Mouse (Mus musculus): ENCODE results near the gene Map1b. TPM values are rescaled to one million over a fixed set of nuclear protein-coding genes. Genes with fewer than 3 reads are reported as not detected.

The Map1b gene
- total RNA-seq (2021) = 10 to 100 TPM; 36.4 to 36.5 TPM

DNA sequence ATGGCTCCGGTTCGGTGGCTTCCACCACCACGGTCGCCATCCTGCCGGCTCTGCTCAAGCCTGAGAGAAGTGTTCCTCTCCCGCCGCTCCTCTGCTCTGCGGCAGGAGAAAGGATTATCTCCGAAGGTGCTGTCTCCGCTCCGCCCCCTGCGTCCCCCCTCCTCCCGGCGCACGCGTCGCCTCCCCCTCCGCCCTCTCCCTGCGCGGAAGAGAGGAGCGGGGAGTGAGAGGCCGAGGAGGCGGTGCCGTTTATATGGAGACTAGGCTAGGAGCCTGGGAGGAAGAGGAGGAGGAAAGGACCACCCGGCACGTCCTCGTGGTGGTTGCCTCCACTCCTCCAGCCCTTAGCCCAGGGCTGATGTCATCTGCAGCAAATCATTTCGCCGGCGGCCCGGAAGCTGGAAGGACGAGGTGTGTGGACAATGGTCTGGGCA is at the start of gene Map1b:
Gene Map1b (minus strand): TSS at position 93 of the 434 bp plus-strand sequence.
- intact Hi-C loops (cut with DNase I) = loop anchor here (2.0 kb wide), 1 partner anchor 320 kb away; no protein-coding TSS in a partner anchor
- DNase-seq = peak; percentile 67

DNA sequence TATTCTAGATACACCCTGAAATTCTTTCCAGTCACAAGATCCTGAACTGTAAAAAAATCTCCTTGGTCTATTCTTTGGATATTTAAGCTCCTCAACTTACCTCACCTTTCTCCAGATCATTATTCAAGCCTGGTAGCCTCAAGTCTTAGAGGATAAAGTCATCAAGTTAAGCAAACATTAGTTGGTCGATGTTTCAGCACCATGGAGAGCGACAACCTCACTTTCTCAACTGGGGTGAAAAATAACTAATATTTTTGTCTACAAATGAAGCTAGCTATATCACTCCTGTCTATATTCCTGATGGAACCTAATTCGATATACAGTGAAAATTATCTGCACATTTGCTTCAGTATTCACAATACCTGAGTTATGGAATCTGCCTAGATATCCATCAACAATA is 48.0 kb upstream of the Map1b start:
- intact Hi-C loops (cut with DNase I) = no loop called here
- peak; percentile 48 to 69 for DNase-seq

DNA sequence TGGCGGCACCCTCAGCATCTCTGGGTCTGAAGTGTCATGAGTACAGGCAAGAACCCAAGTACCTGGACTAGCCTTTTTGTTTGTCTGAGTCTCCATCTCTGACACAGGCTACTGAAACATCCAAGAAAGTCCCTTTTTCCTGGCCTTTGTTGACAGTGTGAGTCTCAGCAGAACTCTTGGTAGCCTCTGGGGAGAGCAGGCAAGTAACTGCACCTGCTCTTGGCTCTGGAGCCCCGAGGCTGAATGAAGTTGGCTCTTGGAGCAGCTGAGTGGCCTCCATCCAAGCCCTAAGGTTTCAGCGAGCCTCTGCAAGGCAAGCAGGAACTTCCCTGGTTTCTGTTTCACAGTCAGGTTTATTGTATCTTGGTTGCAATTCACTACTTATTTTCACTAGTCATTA is 46.7 kb upstream of the Map1b start:
- intact Hi-C loops (cut with DNase I) = no loop called here
- DNase-seq = no peak

DNA sequence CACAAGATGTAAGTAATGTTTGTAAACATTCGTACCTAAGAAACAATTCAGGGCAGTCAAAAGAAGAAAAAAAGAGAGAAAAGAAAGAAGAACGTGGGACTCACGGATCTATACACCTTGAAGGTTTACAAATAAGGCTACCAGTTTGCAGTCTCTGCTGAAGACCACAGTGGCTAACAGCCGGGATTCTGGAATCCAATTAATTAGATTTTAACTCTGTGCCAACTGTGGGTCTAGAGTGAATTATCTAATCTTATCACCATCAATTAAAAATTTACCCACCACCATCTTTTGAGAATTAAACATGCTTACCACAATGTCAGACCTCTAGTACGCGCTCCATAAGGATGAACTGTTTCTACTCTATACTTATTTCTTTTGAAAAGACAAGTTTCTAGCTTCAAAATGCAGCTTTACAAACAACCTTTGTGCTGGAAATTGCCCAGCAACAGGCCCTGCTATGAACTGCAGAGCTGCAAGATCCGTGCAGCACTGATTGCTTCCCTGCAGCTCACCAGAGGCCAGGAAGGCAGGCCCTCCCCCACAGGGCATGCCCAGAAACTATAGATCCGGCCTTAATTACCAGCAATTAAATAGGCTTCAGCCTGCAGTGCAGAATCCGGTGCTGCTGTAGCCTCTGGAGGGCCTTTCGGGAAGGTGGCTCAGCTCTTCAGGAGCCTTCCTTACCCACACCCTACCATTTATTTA is 45.7 kb upstream of the Map1b start:
- intact Hi-C loops (cut with DNase I) = no loop called here
- DNase-seq = no peak

DNA sequence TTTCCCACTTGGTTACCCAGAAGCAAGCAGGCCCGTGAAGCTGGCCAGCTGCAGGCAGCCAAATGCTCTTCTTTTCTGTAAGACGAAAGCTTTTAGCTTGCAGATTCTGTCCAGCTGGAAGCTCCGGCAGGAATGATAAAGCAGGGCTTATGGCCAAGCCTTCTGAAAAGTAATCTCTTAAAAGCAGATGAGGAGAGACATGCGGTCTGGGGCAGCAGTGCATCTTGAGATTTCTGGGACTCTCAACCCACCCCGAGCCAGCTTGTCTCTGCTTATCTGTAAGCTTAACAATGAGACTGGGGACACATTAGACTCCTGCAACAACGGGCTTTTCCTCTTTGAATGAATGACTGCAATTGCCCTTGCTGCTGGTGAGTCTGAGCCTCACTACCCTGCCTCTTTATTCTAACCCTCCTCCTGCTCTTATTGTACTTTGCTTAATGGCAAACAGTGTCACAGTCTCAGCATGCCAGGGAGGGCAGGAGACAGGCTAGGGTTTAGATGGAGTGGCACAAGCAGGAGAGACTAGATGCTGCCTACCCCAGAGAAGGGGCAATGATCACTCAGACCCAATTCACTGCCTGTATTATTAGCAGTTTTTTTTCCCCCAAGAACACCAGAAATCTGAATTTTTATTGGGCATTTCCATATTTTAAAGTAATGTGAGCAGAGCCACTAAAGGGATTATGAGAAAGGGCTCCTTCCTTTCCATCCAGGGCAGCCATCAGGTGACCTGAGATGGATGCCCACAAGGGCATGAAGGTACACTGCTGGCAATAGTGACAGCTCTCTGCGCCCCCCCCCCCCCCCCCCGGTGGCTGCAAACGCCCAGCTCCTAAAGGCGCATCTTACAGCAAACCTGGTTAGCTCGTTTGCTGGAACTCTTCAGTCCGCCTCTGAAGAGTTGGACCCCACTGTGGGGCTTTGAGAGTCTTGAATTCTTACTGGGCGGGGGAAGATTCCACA is 44.6 kb upstream of the Map1b start:
- intact Hi-C loops (cut with DNase I) = no loop called here
- DNase-seq = peak; percentile 22 to 40

DNA sequence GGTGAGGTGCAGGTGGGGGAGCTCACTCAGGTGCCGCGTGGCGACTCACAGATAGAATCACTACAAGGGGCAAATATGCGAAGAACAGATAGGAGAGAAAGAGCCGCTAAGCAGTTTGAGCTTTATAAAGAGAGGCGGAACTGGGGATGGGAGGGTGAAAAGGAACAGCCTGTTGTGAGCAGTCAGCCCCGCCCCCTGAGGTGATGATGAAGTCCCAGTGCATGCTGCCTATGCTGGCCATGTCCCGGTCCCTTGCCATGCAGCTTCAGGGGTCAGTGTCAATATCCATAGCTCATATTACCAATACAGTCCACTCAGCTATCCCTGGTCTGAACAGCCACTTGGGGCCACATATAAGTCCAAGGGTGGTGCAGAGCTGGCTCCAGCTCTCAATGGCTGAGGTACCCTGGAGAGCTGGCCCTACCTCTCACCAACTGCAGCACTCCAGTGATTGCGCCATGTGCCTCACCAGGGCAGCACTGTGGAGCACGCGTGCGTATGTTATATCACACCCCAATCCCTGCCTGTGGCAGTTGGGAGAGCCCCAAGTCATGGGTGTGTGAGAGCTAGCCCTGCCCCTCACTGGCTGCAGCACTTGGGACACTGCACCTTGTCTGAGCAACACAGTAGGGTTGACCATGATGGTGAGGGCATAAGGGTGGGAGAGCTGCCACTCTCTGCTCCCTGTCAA is 42.0 kb upstream of the Map1b start:
- intact Hi-C loops (cut with DNase I) = no loop called here
- DNase-seq = no peak

DNA sequence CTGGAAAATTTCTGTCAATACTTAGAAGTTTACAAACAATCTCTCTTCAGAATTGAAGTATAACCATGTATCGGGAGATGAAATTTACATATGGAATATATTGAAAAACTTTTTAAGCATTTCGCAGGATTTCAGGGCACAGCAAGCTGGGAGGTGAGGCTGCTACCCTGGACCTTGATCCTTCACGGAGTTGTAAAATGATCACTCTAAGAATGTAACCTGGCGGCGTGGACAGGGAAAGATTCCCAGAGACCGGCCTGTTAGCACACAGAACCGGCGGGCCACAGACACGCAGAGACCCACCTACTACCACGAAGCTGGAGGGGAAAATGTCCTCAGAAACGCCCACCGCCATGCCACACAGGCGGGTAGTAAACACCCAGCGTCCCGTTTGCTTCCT is 41.5 kb upstream of the Map1b start:
- no peak for DNase-seq
- intact Hi-C loops (cut with DNase I) = no loop called here

DNA sequence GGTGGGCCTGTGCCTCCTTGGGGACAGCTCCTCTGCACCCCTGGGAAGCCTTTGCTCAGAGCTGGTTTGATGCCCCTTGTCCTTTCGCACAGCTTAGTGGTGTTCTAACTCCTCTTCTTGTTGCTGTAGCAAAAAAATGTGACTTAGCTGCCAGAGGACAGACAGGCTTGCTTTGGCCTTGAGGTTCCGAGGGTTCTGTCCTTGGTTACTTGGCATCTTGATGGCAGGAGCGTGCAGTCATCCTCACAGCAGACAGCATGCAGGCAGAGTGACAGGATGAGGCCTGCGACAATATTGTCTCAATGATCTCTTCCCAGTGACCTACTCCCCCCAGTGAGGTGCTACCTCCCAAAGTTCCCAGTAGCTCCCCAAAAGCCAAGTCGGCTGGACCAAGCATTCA is 41.0 kb upstream of the Map1b start:
- intact Hi-C loops (cut with DNase I) = no loop called here
- no peak for DNase-seq

DNA sequence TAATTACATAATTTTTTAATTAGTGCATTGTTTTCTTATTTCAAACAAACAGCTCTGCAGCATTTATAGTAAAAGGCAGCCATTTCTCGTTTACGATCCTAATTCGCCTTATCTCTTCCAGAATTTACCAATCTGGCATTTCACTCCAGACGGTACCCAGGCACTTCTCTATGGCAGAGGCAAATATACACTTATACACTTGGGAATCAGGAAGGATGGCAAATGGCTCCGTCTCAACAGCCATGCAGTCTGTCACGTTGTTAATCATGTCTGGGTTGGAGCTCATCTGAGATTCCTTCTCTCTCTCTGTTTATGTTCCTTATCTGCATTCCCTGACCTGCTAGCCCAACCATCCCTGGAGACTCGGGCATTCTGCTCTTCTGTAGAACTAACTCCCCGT is 38.6 kb upstream of the Map1b start:
- no peak for DNase-seq
- intact Hi-C loops (cut with DNase I) = no loop called here

DNA sequence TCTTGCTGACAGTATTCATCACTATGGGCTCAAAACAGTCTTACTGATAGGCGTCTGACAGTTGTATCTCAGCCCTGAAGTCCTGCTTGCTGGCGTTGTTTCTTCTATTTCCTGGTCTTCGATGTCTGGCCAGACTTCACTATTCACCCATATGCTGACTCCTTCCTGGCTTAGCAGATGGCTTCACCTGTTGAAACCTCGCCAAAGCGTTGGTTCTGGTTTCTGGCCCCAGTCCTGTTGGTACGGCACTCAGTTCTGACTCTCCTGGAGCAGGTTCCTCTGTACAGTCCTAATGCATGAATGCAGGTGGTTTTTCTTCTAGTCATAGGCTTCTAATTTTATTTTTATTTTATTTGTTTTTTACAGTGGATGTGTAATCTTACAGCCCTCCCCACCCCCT is 38.1 kb upstream of the Map1b start:
- no peak for DNase-seq
- intact Hi-C loops (cut with DNase I) = no loop called here

DNA sequence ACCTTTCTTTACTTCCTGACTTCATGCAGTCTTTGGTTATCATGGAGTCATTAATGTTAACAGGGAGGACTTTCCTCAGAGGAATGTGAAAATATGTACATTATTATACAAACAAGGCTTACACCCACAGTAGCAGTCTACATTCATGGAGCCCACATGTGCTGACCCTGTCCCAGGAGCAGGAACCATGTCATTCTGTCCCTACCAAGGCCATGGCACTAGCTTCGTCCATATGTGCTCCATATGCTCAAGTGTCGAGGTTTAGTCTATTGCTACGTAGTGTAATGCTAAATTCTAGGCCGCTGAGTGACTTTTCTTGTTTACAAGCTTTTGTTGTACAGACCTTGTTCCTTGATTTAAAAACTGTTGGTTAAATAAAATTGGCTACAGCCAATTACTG is 36.0 kb upstream of the Map1b start:
- intact Hi-C loops (cut with DNase I) = no loop called here
- DNase-seq = no peak

DNA sequence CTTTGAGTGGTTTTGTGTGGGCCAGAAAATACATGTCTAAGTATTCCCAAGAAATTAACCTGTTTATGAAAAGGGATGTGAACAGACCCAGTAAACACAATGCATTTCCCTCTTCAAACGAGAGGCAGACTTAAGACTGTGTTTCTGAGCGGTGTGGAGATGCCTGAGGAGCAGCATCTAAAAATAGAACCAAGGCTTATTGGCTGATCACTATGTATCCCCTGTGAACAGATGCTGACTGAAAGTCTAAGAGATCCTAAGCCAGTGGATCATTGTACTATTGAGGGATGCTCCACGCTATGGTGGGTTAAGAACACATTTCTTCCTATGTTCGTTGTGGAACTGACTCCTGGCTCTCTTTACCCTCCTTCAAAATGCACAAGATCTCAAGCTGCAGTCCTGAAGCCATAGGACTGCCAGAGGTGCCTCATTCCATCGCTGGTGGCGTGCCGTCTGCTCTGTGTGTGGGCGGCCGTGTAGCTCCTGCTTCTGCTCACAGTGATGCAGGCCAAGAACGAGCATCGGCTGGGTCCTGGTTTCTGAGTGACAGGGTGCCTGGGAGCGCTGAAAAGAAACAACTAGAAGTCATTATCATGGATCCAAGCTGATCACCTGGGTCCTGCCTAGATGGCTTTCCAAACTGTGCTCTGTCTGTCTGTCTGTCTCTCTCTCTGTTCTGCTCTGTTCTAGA is 34.5 kb upstream of the Map1b start:
- intact Hi-C loops (cut with DNase I) = no loop called here
- no peak for DNase-seq

DNA sequence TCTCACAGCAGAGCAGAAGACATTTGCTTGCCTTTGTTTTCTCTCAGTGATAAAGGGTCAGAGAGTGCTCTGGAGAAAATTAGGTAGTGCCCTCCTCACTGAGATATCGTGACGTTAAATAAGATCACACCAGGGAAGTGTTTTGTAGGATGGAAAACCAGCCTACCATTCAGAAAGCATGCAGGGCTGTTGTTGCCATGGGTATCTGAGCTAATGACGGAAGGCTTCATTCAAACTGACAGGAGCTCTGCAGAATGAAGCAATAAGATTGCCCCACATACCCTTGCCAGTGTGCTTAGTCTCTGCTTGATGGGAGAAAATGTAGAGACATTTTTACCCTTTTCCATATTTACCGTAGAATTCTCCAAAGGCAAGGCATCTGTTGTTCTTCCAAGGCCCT is 33.7 kb upstream of the Map1b start:
- intact Hi-C loops (cut with DNase I) = no loop called here
- DNase-seq = no peak

DNA sequence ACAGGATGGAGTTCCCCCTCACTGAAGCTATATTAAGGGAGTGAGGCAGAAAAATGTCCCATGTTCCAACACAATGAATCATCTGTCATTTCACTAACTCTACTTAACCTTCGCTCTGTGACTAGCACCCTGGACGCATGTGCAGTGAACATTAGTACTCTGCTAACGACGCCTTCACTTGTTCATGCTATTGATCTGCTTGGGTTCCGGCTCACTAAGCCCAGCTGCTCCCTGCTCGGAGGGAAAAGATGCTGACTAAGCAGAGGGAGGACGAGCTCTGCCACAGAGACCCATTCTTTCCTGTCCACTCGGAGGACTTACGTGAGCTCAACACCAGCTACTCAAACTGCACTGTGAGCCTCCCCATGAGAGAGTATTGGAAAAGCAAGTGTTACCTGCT is 33.2 kb upstream of the Map1b start:
- no peak for DNase-seq
- intact Hi-C loops (cut with DNase I) = no loop called here

DNA sequence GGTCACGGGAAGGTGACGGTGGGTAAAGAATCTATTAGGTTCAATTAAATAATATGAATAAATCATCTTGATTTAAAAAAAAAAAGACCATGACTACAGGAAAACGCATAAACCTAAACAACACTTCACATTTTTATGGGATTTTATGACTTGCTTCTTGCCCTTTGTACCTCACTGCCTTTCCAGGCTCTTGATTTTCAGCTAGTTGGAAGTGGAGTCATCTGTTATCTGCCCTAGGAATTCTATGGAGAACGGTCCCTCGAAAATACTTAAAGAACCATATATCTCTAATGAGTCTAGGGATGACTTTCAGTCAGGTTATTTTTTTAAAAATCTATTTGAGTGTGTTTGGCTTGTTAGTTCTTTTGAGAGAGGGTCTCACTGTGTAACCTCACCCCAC is 30.5 kb upstream of the Map1b start:
- no peak for DNase-seq

DNA sequence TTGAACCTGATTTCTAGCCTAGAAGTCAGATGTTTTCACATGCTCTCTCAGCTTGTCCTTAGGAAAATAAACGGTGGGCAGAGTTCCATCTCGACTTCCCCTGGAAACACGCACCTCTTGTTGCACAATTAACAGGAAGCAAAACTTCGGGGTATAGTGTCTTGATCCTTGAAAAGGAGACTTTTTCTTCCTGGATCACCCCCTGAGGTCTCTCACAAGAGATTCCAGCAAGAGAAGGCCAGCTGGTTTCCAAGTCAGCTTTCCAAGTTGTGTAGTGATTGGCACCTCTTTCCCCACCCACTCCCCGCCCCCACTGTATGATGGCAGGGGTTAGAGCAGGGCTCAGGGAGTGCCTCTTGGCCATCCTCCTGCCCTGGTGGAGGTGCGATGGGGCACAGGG is 28.9 kb upstream of the Map1b start:
- intact Hi-C loops (cut with DNase I) = no loop called here
- no peak for DNase-seq

More for the DNA sequence above, 30.5 kb upstream of the Map1b start:
- intact Hi-C loops (cut with DNase I) = no loop called here

DNA sequence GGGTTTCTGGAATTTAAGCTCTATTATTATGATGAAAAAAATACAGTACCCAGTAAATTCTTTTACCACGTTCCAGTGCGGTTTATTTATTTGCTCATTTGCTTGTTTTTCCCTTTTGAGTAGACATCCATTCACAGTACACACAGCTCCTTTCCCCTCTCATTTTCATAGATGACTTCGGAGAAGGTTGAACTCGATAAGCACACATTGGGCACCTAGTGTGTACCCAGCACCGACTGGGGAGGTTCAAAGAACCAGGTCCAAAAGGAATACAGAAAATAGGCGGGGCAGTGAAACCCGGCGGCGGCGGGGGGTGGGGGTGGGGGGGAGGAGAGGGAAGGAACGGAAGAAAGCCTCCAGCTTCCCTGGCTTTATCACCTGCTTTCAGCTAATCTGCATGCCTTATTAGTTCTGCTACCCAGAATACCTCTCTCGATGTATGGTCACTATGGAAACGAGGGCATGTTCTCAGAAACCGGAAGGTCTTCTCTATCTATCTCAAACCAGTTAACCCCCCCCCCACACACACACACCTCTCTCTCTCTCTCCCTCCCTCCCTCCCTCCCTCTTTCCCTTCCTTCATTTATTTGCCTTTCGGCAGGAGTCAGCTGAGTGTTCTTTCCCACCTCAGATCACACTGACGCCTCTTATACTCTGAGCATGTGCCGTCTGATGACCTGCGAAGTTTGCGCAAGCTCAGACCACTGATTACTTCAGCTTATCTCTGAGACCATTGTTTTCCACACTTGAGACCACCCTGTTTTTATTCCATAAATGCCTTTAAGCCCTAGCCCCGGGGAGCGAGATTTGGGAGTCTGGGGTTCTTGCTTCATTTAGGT is 25.3 kb upstream of the Map1b start:
- intact Hi-C loops (cut with DNase I) = no loop called here
- no peak for DNase-seq

DNA sequence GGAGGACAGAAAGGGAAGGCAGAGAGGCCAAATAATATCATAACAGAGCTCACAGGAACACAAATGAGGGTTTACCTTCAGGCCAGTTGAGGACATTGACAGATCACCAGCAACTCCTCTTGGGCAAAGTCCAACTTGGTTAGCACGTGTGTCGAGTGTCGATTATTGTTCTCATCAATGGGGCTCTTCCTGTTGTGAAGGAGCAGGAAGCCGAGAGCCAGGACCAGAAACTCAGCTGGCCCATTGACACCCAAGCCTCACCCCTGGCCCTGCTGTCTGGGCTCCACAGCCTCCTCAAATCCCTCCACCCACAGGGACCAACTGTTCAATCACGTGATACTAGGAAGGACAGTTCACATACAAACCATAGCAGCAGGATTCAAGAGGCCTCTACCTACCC is 22.9 kb upstream of the Map1b start:
- DNase-seq = peak in 1 of 2 experiments; percentile 9
- intact Hi-C loops (cut with DNase I) = no loop called here

DNA sequence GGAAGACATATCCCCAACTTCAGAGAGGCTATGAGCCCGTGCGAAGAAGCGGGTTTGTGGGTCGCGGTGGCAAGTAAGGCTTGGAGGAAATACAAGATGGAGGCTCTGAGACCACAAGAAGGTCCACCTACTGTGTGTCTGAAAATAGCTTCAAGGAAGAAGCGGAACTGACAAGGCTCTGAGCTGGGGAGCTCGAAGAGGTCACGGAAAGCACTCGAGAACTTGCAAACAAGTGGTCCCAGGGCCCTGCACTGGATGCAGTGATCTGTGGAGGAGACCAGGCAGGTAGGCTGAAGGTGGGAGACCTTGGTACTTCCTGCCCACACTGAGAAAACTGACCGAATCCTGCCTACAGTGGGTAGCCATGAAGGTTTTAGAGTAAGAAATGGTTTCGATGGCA is 22.5 kb upstream of the Map1b start:
- intact Hi-C loops (cut with DNase I) = no loop called here

More for the DNA sequence above, 22.5 kb upstream of the Map1b start:
- no peak for DNase-seq

Measured in heart, postnatal 10 days (tissue).